Mouse (Mus musculus) heart, adult 10 weeks (tissue): ENCODE results near the gene Wrap73. TPM values are rescaled to one million over a fixed set of nuclear protein-coding genes. Genes with fewer than 3 reads are reported as not detected.

ENCODE experiments used
- polyA plus RNA-seq: library from polyadenylated mRNA; stranded (reverse); fragments of 350-450 nt; fragmentation: Illumina TruSeq; extraction: RNeasy Lipid Tissue Mini Kit (QIAGEN cat#74804); gene quantifications from one replicate; pipeline ENCODE4 v1.2.3, GENCODE M21; 2014; ENCODE audit warnings: low read depth, low replicate concordance

Gene Wrap73
- 10.1 TPM for polyA plus RNA-seq

GRCm38 (mm10) chr4:154142211-154143040, at the start of gene Wrap73:
TSS of gene Wrap73 (plus strand) at chr4:154142372.

GRCm38 (mm10) chr4:154140182-154140212, 2.2 kb upstream of the Wrap73 start, which contains the start of gene Trp73:
TSS of gene Trp73 (minus strand) at chr4:154140208.

GRCm38 (mm10) chr4:154160538-154161390, 18.6 kb downstream of the Wrap73 start, which contains the start of gene Tprgl:
TSS of gene Tprgl (minus strand) at chr4:154160666.

GRCm38 (mm10) chr4:154170506-154171150, 28.5 kb downstream of the Wrap73 start, which contains the start of gene Megf6:
TSS of gene Megf6 (plus strand) at chr4:154170730.

Other genes starting within 250 kb of the Wrap73 start
- gene A430005L14Rik, start 185.1 kb upstream of the Wrap73 start, polyA plus RNA-seq: 24.1 TPM
- gene Dffb, start 167.2 kb upstream of the Wrap73 start, polyA plus RNA-seq: 15.6 TPM
- gene Cep104, start 167.2 kb upstream of the Wrap73 start, polyA plus RNA-seq: 26.9 TPM
- 26.1 TPM for gene Lrrc47, start 130.6 kb upstream of the Wrap73 start, polyA plus RNA-seq
- 16.1 TPM for gene Smim1, start 116.1 kb upstream of the Wrap73 start, polyA plus RNA-seq
- not detected for gene Ccdc27, start 99.7 kb upstream of the Wrap73 start, polyA plus RNA-seq
- gene Trp73, start 2.2 kb upstream of the Wrap73 start, polyA plus RNA-seq: not detected
- gene Tprgl, start 18.3 kb downstream of the Wrap73 start, polyA plus RNA-seq: 144 TPM
- 3.1 TPM for gene Megf6, start 28.4 kb downstream of the Wrap73 start, polyA plus RNA-seq
- not detected for gene Arhgef16, start 159.3 kb downstream of the Wrap73 start, polyA plus RNA-seq
- gene B230104I21Rik, start 193.8 kb downstream of the Wrap73 start, polyA plus RNA-seq: not detected